Mouse (Mus musculus): ENCODE measurements at regions not wholly inside any gene's neighbourhood (a gene's known extent, or its start where the extent isn't known, plus 50 kb on each side); places are given as distances from the start of the nearest gene placed in this dataset.

- DNase-seq (ENCODE audit: low read depth, low spot score), result peak; percentile 86
These were observed 487.7 kb upstream of the Hs6st1 start for GRCm38 (mm10) chr1:35580474-35580873.

- no peak for DNase-seq (ENCODE audit: low read depth, low spot score)
These were observed 480.3 kb upstream of the Hs6st1 start for GRCm38 (mm10) chr1:35587900-35588299.

- DNase-seq (ENCODE audit: low read depth, low spot score), result no peak
These were observed 479.3 kb upstream of the Hs6st1 start for GRCm38 (mm10) chr1:35588939-35589338.

- DNase-seq (ENCODE audit: low read depth, low spot score), result no peak
These were observed 467.4 kb upstream of the Hs6st1 start for GRCm38 (mm10) chr1:35600847-35601246.

GRCm38 (mm10) chr1:35615131-35615530, 453.1 kb upstream of the Hs6st1 start:
- no peak for DNase-seq (ENCODE audit: low read depth, low spot score)

GRCm38 (mm10) chr1:35619476-35619875, 448.7 kb upstream of the Hs6st1 start:
- no peak for DNase-seq (ENCODE audit: low read depth, low spot score)

GRCm38 (mm10) chr1:35642595-35642994, 425.6 kb upstream of the Hs6st1 start:
- no peak for DNase-seq (ENCODE audit: low read depth, low spot score)

- peak; percentile 84 for DNase-seq (ENCODE audit: low read depth, low spot score)
These were observed 414.9 kb upstream of the Hs6st1 start for GRCm38 (mm10) chr1:35653119-35653956.

GRCm38 (mm10) chr1:35663006-35663405, 405.2 kb upstream of the Hs6st1 start:
- DNase-seq (ENCODE audit: low read depth, low spot score), result no peak

- no peak for DNase-seq (ENCODE audit: low read depth, low spot score)
These were observed 394.7 kb upstream of the Hs6st1 start for GRCm38 (mm10) chr1:35673524-35673923.

- DNase-seq (ENCODE audit: low read depth, low spot score), result no peak
These were observed 394.2 kb upstream of the Hs6st1 start for GRCm38 (mm10) chr1:35673992-35674391.

GRCm38 (mm10) chr1:35682511-35682949, 385.7 kb upstream of the Hs6st1 start:
- DNase-seq (ENCODE audit: low read depth, low spot score), result no peak

GRCm38 (mm10) chr1:35685651-35686050, 382.5 kb upstream of the Hs6st1 start:
- no peak for DNase-seq (ENCODE audit: low read depth, low spot score)

GRCm38 (mm10) chr1:35694349-35694748, 373.9 kb upstream of the Hs6st1 start:
- DNase-seq (ENCODE audit: low read depth, low spot score), result no peak

GRCm38 (mm10) chr1:35694775-35695591, 373.2 kb upstream of the Hs6st1 start:
- DNase-seq (ENCODE audit: low read depth, low spot score), result no peak

- no peak for DNase-seq (ENCODE audit: low read depth, low spot score)
These were observed 371.0 kb upstream of the Hs6st1 start for GRCm38 (mm10) chr1:35697218-35697617.

- DNase-seq (ENCODE audit: low read depth, low spot score), result no peak
These were observed 370.2 kb upstream of the Hs6st1 start for GRCm38 (mm10) chr1:35697834-35698500.

GRCm38 (mm10) chr1:35702585-35702984, 365.6 kb upstream of the Hs6st1 start:
- no peak for DNase-seq (ENCODE audit: low read depth, low spot score)

- no peak for DNase-seq (ENCODE audit: low read depth, low spot score)
These were observed 361.9 kb upstream of the Hs6st1 start for GRCm38 (mm10) chr1:35706336-35706735.

- DNase-seq (ENCODE audit: low read depth, low spot score), result peak; percentile 27
These were observed 359.9 kb upstream of the Hs6st1 start for GRCm38 (mm10) chr1:35708176-35708788.

GRCm38 (mm10) chr1:35709214-35709613, 359.0 kb upstream of the Hs6st1 start:
- DNase-seq (ENCODE audit: low read depth, low spot score), result peak; percentile 43

GRCm38 (mm10) chr1:35713961-35714360, 354.2 kb upstream of the Hs6st1 start:
- no peak for DNase-seq (ENCODE audit: low read depth, low spot score)
